Mouse (Mus musculus): ENCODE results near the gene Junb. TPM values are rescaled to one million over a fixed set of nuclear protein-coding genes. Genes with fewer than 3 reads are reported as not detected.

The Junb gene
- polyA plus RNA-seq, 1 experiment from 2014 or later: 7.6 TPM

DNA sequence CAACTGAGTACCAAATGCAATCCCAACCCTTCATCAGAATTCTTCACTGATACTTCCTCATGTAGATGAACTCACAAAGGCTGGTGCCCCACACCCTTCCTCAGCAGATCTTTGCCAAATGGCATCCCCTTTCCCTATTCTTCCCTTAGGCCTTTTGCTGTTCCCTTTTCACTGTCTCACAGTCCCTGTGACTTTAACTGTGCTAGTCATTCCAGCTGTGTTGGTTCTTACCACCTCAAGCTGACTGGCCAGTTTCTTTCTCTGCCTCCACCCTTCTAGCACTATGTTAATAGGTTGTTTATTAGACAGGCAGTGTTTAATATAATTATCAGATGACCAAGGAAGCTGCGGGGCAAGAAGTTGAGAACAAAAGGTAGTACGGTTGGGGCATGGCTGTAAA lies 9.9 kb downstream of the Junb start:
- no peaks in the 10 kb centered on the region for H3K9me3 ChIP-seq (ENCODE audit: control insufficient read depth, low read length)
- peak overlapping the region; percentile 66 for H3K4me3 ChIP-seq (replicated peaks; ENCODE audit: low read length)
- peaks cover 34% of the 10 kb centered on the region for H3K4me1 ChIP-seq (replicated peaks; ENCODE audit: control insufficient read depth, insufficient read depth, low read length)
- peak overlapping the region; percentile 84 for H3K27ac ChIP-seq (ENCODE audit: low read length)
- H3K36me3 ChIP-seq (ENCODE audit: control insufficient read depth, insufficient read depth): peaks cover 4% of the 10 kb centered on the region; the same call in 1 of the 2 replicates
- H3K4me2 ChIP-seq (ENCODE audit: low read length): peak overlapping the region; percentile 69
- WGBS: 14% methylated on average over 2 of the region's 2 CpGs
- ATAC-seq: no peak
- H3K27me3 ChIP-seq (replicated peaks; ENCODE audit: control insufficient read depth, insufficient read depth, low read length): no peaks in the 10 kb centered on the region
- peak overlapping the region; percentile 83 for H3K9ac ChIP-seq (replicated peaks; ENCODE audit: low read depth, low read length)

DNA sequence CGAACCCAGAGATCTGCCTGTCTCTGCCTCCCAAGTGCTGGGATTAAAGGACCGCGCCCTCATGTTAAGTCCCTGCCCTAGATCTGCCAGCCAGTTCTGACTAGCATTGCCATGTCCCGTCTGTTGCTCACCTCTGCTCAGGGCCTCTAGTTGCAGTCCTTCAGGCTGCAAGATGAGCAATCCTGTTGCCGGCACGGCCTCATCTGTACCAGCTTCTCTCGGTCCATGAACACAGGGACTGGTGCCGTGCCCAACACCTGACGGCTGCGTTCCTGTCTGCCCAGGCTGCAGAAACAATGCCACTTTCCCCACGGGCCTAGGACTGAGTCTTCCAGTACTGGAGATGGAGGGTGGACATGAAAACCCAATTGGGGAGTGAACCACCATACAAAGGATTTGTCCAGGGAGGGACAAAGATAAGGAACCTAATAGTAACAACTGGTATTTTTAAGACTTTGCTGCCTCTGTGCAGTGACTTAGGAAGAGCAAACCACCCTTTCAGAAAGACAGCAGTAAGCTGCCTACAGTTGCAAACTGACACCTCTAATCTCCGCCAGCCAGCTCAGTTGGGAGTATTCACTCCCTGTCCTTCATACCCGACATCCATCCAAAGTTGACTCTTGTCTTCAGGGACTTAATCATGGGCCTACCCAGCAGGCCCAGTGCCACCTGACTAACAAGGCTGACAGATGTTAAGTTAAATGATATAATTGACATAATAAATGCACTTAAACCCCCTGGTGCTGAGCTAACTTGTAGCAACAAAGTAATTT lies 10.8 kb downstream of the Junb start:
- peaks cover 34% of the 10 kb centered on the region for H3K4me1 ChIP-seq (replicated peaks; ENCODE audit: control insufficient read depth, insufficient read depth, low read length)
- no peaks in the 10 kb centered on the region for H3K27me3 ChIP-seq (replicated peaks; ENCODE audit: control insufficient read depth, insufficient read depth, low read length)
- peaks cover 4% of the 10 kb centered on the region; the same call in 1 of the 2 replicates for H3K36me3 ChIP-seq (ENCODE audit: control insufficient read depth, insufficient read depth)
- no peak overlapping the region for H3K9ac ChIP-seq (replicated peaks; ENCODE audit: low read depth, low read length)
- ATAC-seq: no peak
- no peak overlapping the region for H3K27ac ChIP-seq (ENCODE audit: low read length)
- WGBS: 82% methylated on average over 13 of the region's 13 CpGs
- H3K9me3 ChIP-seq (ENCODE audit: control insufficient read depth, low read length): no peaks in the 10 kb centered on the region
- H3K4me2 ChIP-seq (ENCODE audit: low read length): no peak overlapping the region
- H3K4me3 ChIP-seq (replicated peaks; ENCODE audit: low read length): no peak overlapping the region

DNA sequence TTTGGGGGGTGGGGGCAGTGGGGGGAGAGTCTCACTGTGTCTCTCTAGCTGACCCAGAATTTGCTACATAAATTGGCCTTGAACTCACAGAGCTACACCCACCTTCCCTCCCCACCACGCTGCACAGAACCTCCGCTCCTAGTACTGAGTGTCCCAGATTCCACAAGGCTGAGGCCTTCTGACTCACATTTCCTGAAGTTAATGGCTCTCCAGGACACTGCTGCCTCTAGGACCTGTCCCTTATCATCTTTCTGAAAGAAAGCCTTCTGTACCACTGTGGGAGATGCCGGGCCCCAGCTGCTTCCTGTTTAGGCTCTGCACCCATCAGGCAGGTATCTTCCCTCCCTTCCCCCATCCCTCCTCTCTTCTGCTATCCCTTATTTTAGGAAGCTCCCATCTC lies 11.9 kb downstream of the Junb start:
- no peak overlapping the region for H3K4me2 ChIP-seq (ENCODE audit: low read length)

DNA sequence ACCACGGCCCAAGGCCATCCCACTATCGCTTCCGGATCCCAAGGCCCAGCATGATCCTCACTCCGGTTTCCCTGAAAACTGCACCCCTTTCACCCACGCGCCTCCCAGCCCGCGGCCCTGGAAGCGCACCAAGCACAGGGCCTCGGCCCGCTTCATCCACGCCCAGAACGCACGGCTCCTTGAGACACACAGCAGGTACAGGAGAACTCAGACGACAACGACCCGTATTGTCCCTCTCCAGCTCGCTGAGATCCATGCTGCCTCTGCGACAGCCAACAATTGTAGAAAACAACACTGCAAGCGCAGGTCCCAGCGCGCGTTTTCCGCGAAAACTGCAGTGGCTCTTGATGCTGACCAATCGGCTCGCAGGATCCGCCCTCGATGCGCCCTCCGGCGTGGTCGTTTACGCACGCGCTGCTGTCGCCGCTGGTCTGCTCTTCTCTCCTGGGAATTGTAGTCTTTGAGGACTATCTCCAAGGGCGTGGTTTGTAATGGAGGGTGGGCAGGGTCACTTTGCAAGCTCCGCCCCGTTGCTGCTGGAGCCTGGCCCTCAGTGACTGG lies 12.7 kb downstream of the Junb start:
- WGBS: under 1% methylated on average over 41 of the region's 41 CpGs
- Histone ChIP-seq H3K27me3 (replicated peaks; ENCODE audit: control insufficient read depth, insufficient read depth, low read length) (no peaks in the 10 kb centered on the region), H3K4me2 (ENCODE audit: low read length) (peak overlapping the region; percentile 95), H3K9ac (replicated peaks; ENCODE audit: low read depth, low read length) (peak overlapping the region; percentile 67), H3K9me3 (ENCODE audit: control insufficient read depth, low read length) (no peaks in the 10 kb centered on the region), H3K27ac (ENCODE audit: low read length) (peak overlapping the region; percentile 3; the same call in 1 of the 2 replicates), H3K36me3 (ENCODE audit: control insufficient read depth, insufficient read depth) (no peaks in the 10 kb centered on the region), H3K4me3 (replicated peaks; ENCODE audit: low read length) (peak overlapping the region; percentile 73), H3K4me1 (replicated peaks; ENCODE audit: control insufficient read depth, insufficient read depth, low read length) (peaks cover 22% of the 10 kb centered on the region)
- peak; percentile 90 for ATAC-seq

More for the DNA sequence above, 11.9 kb downstream of the Junb start:
- peak; percentile 3 for ATAC-seq
- WGBS: 63% methylated on average over 3 of the region's 3 CpGs
- Histone ChIP-seq H3K36me3 (ENCODE audit: control insufficient read depth, insufficient read depth) (peaks cover under 1% of the 10 kb centered on the region; the same call in 1 of the 2 replicates), H3K27me3 (replicated peaks; ENCODE audit: control insufficient read depth, insufficient read depth, low read length) (no peaks in the 10 kb centered on the region), H3K4me1 (replicated peaks; ENCODE audit: control insufficient read depth, insufficient read depth, low read length) (peaks cover 30% of the 10 kb centered on the region), H3K9ac (replicated peaks; ENCODE audit: low read depth, low read length) (no peak overlapping the region), H3K27ac (ENCODE audit: low read length) (no peak overlapping the region), H3K4me3 (replicated peaks; ENCODE audit: low read length) (no peak overlapping the region), H3K9me3 (ENCODE audit: control insufficient read depth, low read length) (no peaks in the 10 kb centered on the region)

GRCm38 (mm10) chr8:84963952-84964351 lies 14.6 kb downstream of the Junb start:
- Histone ChIP-seq H3K4me1 (replicated peaks; ENCODE audit: control insufficient read depth, insufficient read depth, low read length) (peaks cover 17% of the 10 kb centered on the region), H3K4me2 (ENCODE audit: low read length) (no peak overlapping the region), H3K4me3 (replicated peaks; ENCODE audit: low read length) (no peak overlapping the region), H3K27me3 (replicated peaks; ENCODE audit: control insufficient read depth, insufficient read depth, low read length) (no peaks in the 10 kb centered on the region), H3K9me3 (ENCODE audit: control insufficient read depth, low read length) (no peaks in the 10 kb centered on the region), H3K36me3 (ENCODE audit: control insufficient read depth, insufficient read depth) (no peaks in the 10 kb centered on the region), H3K9ac (replicated peaks; ENCODE audit: low read depth, low read length) (no peak overlapping the region), H3K27ac (ENCODE audit: low read length) (no peak overlapping the region)
- 88% methylated on average over 4 of the region's 4 CpGs for whole genome bisulfite sequencing
- ATAC-seq: no peak

DNA sequence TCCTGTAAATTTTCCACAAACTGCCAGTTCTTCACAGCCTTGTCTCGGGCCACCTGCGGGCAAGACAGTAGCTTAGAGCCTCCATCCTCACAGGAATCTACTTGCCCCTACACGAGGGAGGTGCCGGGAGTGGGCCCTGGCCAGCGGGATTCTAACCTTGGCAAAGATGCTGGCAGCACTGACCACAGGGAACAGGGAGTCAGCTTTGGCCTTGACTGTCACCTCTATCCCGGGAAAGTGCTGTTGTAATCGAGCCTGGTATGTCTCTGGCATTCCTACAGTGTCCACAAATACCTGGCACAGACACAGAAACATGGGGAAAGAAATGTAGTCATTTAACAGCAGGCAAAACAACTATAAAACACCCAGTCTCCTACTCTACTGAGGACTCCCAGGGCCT lies 18.7 kb downstream of the Junb start:
- Histone ChIP-seq H3K4me3 (replicated peaks; ENCODE audit: low read length) (no peak overlapping the region), H3K9me3 (ENCODE audit: control insufficient read depth, low read length) (no peaks in the 10 kb centered on the region), H3K27ac (ENCODE audit: low read length) (no peak overlapping the region), H3K36me3 (ENCODE audit: control insufficient read depth, insufficient read depth) (peaks cover 2% of the 10 kb centered on the region; the same call in 1 of the 2 replicates), H3K4me1 (replicated peaks; ENCODE audit: control insufficient read depth, insufficient read depth, low read length) (peaks cover under 1% of the 10 kb centered on the region), H3K9ac (replicated peaks; ENCODE audit: low read depth, low read length) (no peak overlapping the region), H3K4me2 (ENCODE audit: low read length) (no peak overlapping the region), H3K27me3 (replicated peaks; ENCODE audit: control insufficient read depth, insufficient read depth, low read length) (no peaks in the 10 kb centered on the region)
- WGBS: 93% methylated on average over 7 of the region's 7 CpGs
- no peak for ATAC-seq

- no peak overlapping the region for H3K27ac ChIP-seq (ENCODE audit: low read length)
- no peaks in the 10 kb centered on the region for H3K4me1 ChIP-seq (replicated peaks; ENCODE audit: control insufficient read depth, insufficient read depth, low read length)
- WGBS: 42% methylated on average over 2 of the region's 2 CpGs
- ATAC-seq: no peak
- no peaks in the 10 kb centered on the region for H3K9me3 ChIP-seq (ENCODE audit: control insufficient read depth, low read length)
- peaks cover 2% of the 10 kb centered on the region; the same call in 1 of the 2 replicates for H3K36me3 ChIP-seq (ENCODE audit: control insufficient read depth, insufficient read depth)
- no peak overlapping the region for H3K9ac ChIP-seq (replicated peaks; ENCODE audit: low read depth, low read length)
- H3K4me2 ChIP-seq (ENCODE audit: low read length): no peak overlapping the region
- H3K4me3 ChIP-seq (replicated peaks; ENCODE audit: low read length): no peak overlapping the region
- no peaks in the 10 kb centered on the region; the same call in 1 of the 2 replicates for H3K27me3 ChIP-seq (replicated peaks; ENCODE audit: control insufficient read depth, insufficient read depth, low read length)
Measured at GRCm38 (mm10) chr8:84956768-84957167, 21.8 kb downstream of the Junb start.

DNA sequence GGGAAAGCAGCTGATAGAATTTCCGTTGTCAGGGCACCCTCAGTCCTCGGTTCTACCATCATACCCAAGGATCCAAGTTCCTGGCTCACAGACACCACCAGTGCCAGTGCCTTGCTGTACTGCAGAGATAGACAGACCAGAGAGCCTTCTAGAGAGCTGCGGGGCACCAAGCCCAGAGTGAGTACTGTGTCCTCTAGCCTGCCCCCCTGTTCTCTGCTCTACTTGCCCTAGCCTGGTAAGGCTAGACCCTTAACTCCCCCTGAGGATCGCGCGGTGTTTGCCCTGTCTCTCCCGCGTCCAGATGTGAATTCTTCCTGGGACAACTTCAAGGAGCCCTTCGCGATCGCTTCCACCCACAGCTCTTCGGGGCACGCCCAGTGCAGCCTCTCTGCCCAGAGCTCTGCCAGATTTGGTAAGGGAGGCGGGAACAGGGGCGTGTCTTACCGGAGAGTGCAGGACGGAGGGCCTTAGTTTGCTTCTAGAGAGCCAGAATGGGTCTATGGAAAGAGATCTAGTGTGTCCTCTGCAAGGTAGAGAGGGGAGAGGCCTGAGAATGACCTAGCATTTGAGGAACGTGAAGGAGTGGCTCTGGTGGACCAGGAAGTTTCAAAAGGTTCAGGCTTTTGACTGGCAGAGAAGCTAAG lies 25.8 kb downstream of the Junb start:
- Histone ChIP-seq H3K9ac (replicated peaks; ENCODE audit: low read depth, low read length) (no peak overlapping the region), H3K36me3 (ENCODE audit: control insufficient read depth, insufficient read depth) (no peaks in the 10 kb centered on the region), H3K27ac (ENCODE audit: low read length) (no peak overlapping the region), H3K27me3 (replicated peaks; ENCODE audit: control insufficient read depth, insufficient read depth, low read length) (peaks cover 19% of the 10 kb centered on the region), H3K4me1 (replicated peaks; ENCODE audit: control insufficient read depth, insufficient read depth, low read length) (no peaks in the 10 kb centered on the region), H3K4me3 (replicated peaks; ENCODE audit: low read length) (no peak overlapping the region), H3K9me3 (ENCODE audit: control insufficient read depth, low read length) (no peaks in the 10 kb centered on the region), H3K4me2 (ENCODE audit: low read length) (no peak overlapping the region)
- no peak for ATAC-seq
- 10% methylated on average over 18 of the region's 18 CpGs for WGBS

DNA sequence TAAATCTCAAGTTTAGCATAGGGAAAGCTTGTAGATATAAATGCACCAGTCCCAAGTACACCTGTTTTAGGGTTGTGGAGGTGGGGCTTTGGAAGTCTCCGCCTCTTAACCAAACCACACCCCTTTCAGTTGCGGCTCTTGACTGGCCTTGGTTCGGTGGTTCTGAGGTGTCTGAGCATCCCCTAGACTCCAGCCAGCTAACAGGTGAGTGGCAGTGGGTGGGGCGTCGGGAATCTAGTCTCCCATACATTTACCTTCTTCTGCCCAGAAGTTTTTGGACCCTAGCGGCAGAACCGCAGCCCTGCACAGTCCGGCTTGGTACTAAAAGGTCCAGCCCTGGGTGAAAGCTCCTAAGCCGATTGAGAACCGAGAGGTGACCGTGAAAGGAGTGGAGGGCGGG lies 28.8 kb downstream of the Junb start:
- no peak overlapping the region for H3K27ac ChIP-seq (ENCODE audit: low read length)
- no peaks in the 10 kb centered on the region for H3K36me3 ChIP-seq (ENCODE audit: control insufficient read depth, insufficient read depth)
- H3K9me3 ChIP-seq (ENCODE audit: control insufficient read depth, low read length): no peaks in the 10 kb centered on the region
- H3K9ac ChIP-seq (replicated peaks; ENCODE audit: low read depth, low read length): no peak overlapping the region
- ATAC-seq: no peak
- peaks cover 25% of the 10 kb centered on the region for H3K27me3 ChIP-seq (replicated peaks; ENCODE audit: control insufficient read depth, insufficient read depth, low read length)
- no peak overlapping the region for H3K4me2 ChIP-seq (ENCODE audit: low read length)
- whole genome bisulfite sequencing: 17% methylated on average over 12 of the region's 12 CpGs
- H3K4me1 ChIP-seq (replicated peaks; ENCODE audit: control insufficient read depth, insufficient read depth, low read length): peaks cover 19% of the 10 kb centered on the region
- no peak overlapping the region for H3K4me3 ChIP-seq (replicated peaks; ENCODE audit: low read length)

All from forebrain, embryonic 16.5 days (tissue).